Mouse (Mus musculus) embryonic fibroblast, embryonic 13.5 days (primary cell): ENCODE measurements at regions not wholly inside any gene's neighbourhood (a gene's known extent, or its start where the extent isn't known, plus 50 kb on each side); places are given as distances from the start of the nearest gene placed in this dataset.

Source experiments
- CTCF ChIP-seq: IDR thresholded peaks from 2 replicates; pipeline ENCODE4 v1.5.1; 2011; ENCODE audit warnings: mild to moderate bottlenecking, control low read depth, low read length, moderate library complexity, borderline replicate concordance; ENCODE audit not compliant: insufficient read depth
- POLR2A ChIP-seq: IDR thresholded peaks from 2 replicates; pipeline ENCODE4 v1.6.1; 2011; ENCODE audit warnings: low read depth, mild to moderate bottlenecking, control low read depth, low read length, moderate library complexity

DNA sequence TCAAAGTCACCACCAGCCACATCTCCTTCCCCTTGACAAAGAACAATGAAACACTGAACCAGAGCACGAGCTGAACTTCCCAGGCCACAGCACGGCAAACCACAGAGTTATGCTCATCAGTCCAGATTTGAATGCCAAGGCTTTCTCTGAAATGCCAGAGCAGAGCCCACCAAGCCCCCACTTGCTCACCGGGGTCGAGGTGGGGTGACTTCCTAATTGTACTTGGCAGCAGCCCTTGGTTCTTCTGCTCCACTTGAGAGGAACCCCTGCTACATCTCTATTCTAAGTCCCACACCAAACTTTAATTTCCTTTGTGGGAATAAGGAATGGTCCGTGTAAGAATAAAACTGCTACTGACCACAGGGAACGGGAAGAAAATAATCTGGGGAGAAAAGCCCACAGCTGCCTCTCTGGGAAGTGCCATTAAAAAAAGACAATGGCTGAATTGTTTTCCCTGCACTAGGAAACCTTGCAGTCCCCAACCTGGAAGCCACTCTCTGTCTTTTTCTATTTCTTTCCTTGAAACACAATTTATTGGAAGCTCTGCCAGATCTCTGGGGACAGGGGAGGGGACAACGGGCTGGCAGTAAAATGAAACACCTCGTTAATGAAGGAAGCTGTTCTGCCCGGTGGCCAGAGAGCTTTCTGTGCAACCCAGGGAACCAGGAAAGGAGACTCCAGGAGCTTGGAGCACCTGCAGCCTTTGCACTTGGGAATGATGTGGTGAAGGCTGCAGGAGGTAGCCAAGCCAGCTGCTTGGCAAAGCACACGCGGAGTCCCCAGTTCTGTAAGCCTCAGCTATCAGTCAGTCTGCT, 215.6 kb upstream of the Usp24 start:
- TF ChIP-seq CTCF = no peak
- no peak for TF ChIP-seq POLR2A
